Mouse (Mus musculus) liver, embryonic 14.5 days (tissue): Measurements from ENCODE around the gene Kcnk7.

Experiments used
- CTCF ChIP-seq: IDR thresholded peaks from 2 replicates; pipeline ENCODE4 v1.5.1; 2016; ENCODE audit warnings: antibody characterized with exemption, low read depth, control low read depth
- EP300 ChIP-seq: IDR thresholded peaks from 2 replicates; pipeline ENCODE4 v1.6.1; 2016; ENCODE audit warnings: antibody characterized with exemption, low read depth

DNA sequence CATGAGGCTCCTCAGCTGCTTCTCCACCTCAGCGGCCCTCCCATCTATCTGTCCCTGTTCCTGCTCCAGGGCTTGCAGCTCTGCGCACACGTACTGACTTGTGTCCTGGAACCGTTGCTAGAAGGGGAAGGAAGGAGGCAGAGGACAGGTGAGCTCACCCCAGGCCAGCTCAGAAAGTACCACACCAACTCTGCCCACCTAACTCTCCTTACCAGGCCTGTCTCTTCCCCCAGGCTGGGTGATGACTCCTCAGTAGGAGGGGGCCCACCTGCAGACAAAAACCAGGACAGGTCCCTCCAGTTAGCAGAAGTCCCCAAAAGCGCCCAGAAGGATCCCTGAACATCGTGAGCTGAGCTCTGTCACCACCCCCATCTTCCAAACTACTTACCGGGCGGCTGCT is 6.4 kb downstream of the Kcnk7 start:
- TF ChIP-seq CTCF (no peak), EP300 (no peak)
